Mouse (Mus musculus) NIH3T3 (cell line): ENCODE data around the gene Ddt.

Source experiments
- DNase-seq: peaks from one replicate; pipeline ENCODE4 v3.0.0-alpha.2; 2012; ENCODE audit warnings: low read depth

Ddt gene

GRCm38 (mm10) chr10:75767756-75768155 lies 5.5 kb downstream of the Ddt start:
- peak; percentile 46 for DNase-seq

GRCm38 (mm10) chr10:75766856-75767255 lies 6.4 kb downstream of the Ddt start:
- peak; percentile 21 for DNase-seq

GRCm38 (mm10) chr10:75764519-75765473 lies 8.4 kb downstream of the Ddt start:
- DNase-seq: peak; percentile 92

- peak; percentile 99 for DNase-seq
Observed at GRCm38 (mm10) chr10:75763682-75764518, 9.3 kb downstream of the Ddt start, which contains the start of gene Cabin1. Cabin1 (minus strand) TSS chr10:75764341.

- no peak for DNase-seq
Observed at GRCm38 (mm10) chr10:75762413-75762812, 10.8 kb downstream of the Ddt start.

- DNase-seq: peak; percentile 44
Observed at GRCm38 (mm10) chr10:75760311-75760710, 12.9 kb downstream of the Ddt start.

GRCm38 (mm10) chr10:75756719-75757118 lies 16.5 kb downstream of the Ddt start:
- peak; percentile 23 for DNase-seq

- peak; percentile 92 for DNase-seq
Observed at GRCm38 (mm10) chr10:75744017-75744416, 29.2 kb downstream of the Ddt start.

- DNase-seq: no peak
Observed at GRCm38 (mm10) chr10:75743369-75743768, 29.8 kb downstream of the Ddt start.

- DNase-seq: no peak
Observed at GRCm38 (mm10) chr10:75740866-75741265, 32.3 kb downstream of the Ddt start.

GRCm38 (mm10) chr10:75725449-75725848 lies 47.8 kb downstream of the Ddt start:
- no peak for DNase-seq
